Mouse (Mus musculus) CH12.LX (cell line): ENCODE measurements around the gene Krt81. TPM values are rescaled to one million over a fixed set of nuclear protein-coding genes. Genes with fewer than 3 reads are reported as not detected.

ENCODE experiments used
- DNase-seq: peaks from one replicate; pipeline ENCODE4 v3.0.0-alpha.2; 2013; ENCODE audit errors: extremely low read depth
- H3K27ac ChIP-seq: 2 replicates; pipeline ENCODE4 v1.5.1; 2012; ENCODE audit warnings: low read depth, mild to moderate bottlenecking, control low read depth, moderate library complexity; ENCODE audit not compliant: insufficient read depth
- H3K27me3 ChIP-seq: replicated peaks from 2 replicates; pipeline ENCODE3; 2012; ENCODE audit warnings: inconsistent platforms
- H3K36me3 ChIP-seq, 2 experiments: replicated peaks in 1 of 2; 2 replicates each; pipeline versions ENCODE3 to v1.6.1; 2012; ENCODE audit warnings: inconsistent platforms in 1 of 2, low read length in 1 of 2, mild to moderate bottlenecking in 1 of 2, mixed read lengths in 1 of 2, moderate library complexity in 1 of 2; ENCODE audit not compliant: control insufficient read depth in 1 of 2, insufficient read depth in 1 of 2
- H3K4me1 ChIP-seq, 2 experiments: 2 replicates each; pipeline ENCODE4 v1.6.1; 2012; ENCODE audit warnings: inconsistent platforms in 1 of 2, moderate library complexity in 1 of 2; ENCODE audit not compliant: insufficient read depth in 2 of 2, control insufficient read depth in 1 of 2
- H3K4me2 ChIP-seq: 2 replicates; pipeline ENCODE4 v1.6.1; 2012; ENCODE audit warnings: low read depth, mild to moderate bottlenecking, control low read depth; ENCODE audit not compliant: poor library complexity, insufficient read depth, severe bottlenecking
- H3K4me3 ChIP-seq, 3 experiments: fragments of 150-350 bp in 1 of 3; sonication (generic) in 1 of 3; replicated peaks in 1 of 3; 2 replicates each; pipeline versions ENCODE3 to v1.5.1; 2011 to 2012; ENCODE audit warnings: low read depth in 2 of 3, low read length in 2 of 3, mild to moderate bottlenecking in 2 of 3, moderate library complexity in 2 of 3, control low read depth in 1 of 3, improper control_type of control experiment in 1 of 3, inconsistent platforms in 1 of 3, mixed read lengths in 1 of 3; ENCODE audit not compliant: poor library complexity in 1 of 3
- H3K79me2 ChIP-seq: replicated peaks from 2 replicates; pipeline ENCODE4 v1.6.1; 2012; ENCODE audit warnings: mild to moderate bottlenecking, moderate library complexity; ENCODE audit not compliant: control insufficient read depth, poor library complexity, insufficient read depth, severe bottlenecking; ENCODE audit errors: extremely low read depth
- H3K9ac ChIP-seq: 2 replicates; pipeline ENCODE4 v1.6.1; 2012; ENCODE audit warnings: low read depth, mild to moderate bottlenecking, control low read depth, moderate library complexity; ENCODE audit not compliant: insufficient read depth
- H3K9me3 ChIP-seq: replicated peaks from 2 replicates; pipeline ENCODE3; 2012; ENCODE audit warnings: low read length, inconsistent platforms, mixed read lengths
- BHLHE40 ChIP-seq: IDR thresholded peaks from 2 replicates; pipeline ENCODE4 v1.6.1; 2011; ENCODE audit warnings: mild to moderate bottlenecking, low read depth, low read length, improper control_type of control experiment
- CHD1 ChIP-seq: IDR thresholded peaks from 2 replicates; pipeline ENCODE4 v1.6.1; 2012; ENCODE audit warnings: low read depth, low read length, improper control_type of control experiment, inconsistent platforms
- CTCF ChIP-seq, 2 experiments: IDR thresholded peaks in 1 of 2; conservative IDR thresholded peaks in 1 of 2; 2 replicates each; pipeline ENCODE4 v1.5.1; 2011 to 2012; ENCODE audit warnings: low read depth in 2 of 2, low read length in 2 of 2, improper control_type of control experiment in 1 of 2, inconsistent platforms in 1 of 2, mild to moderate bottlenecking in 1 of 2, moderate library complexity in 1 of 2
- E2F4 ChIP-seq: IDR thresholded peaks from 2 replicates; pipeline ENCODE4 v1.6.1; 2011; ENCODE audit warnings: low read depth, low read length, improper control_type of control experiment; ENCODE audit not compliant: insufficient replicate concordance
- ELF1 ChIP-seq: IDR thresholded peaks from 2 replicates; pipeline ENCODE4 v1.6.1; 2014; ENCODE audit warnings: low read depth, mild to moderate bottlenecking, inconsistent platforms, low read length, improper control_type of control experiment
- EP300 ChIP-seq: IDR thresholded peaks from 2 replicates; pipeline ENCODE4 v1.6.1; 2011; ENCODE audit warnings: low read length, improper control_type of control experiment
- ETS1 ChIP-seq: conservative IDR thresholded peaks from 2 replicates; pipeline ENCODE4 v1.6.1; 2012; ENCODE audit warnings: low read depth, mild to moderate bottlenecking, inconsistent platforms, low read length, improper control_type of control experiment, moderate library complexity
- IRF4 ChIP-seq: IDR thresholded peaks from 2 replicates; pipeline ENCODE4 v1.6.1; 2014; ENCODE audit warnings: low read depth, mild to moderate bottlenecking, inconsistent platforms, low read length, improper control_type of control experiment
- JUN ChIP-seq: IDR thresholded peaks from 2 replicates; pipeline ENCODE4 v1.6.1; 2011; ENCODE audit warnings: low read depth, mild to moderate bottlenecking, low read length, improper control_type of control experiment, moderate library complexity; ENCODE audit not compliant: insufficient read depth
- KAT2A ChIP-seq: IDR thresholded peaks from 2 replicates; pipeline ENCODE4 v1.6.1; 2012; ENCODE audit warnings: low read length, improper control_type of control experiment, inconsistent platforms; ENCODE audit not compliant: insufficient replicate concordance
- MAX ChIP-seq: IDR thresholded peaks from 2 replicates; pipeline ENCODE4 v1.6.1; 2011; ENCODE audit warnings: low read length, improper control_type of control experiment
- MAZ ChIP-seq: IDR thresholded peaks from 2 replicates; pipeline ENCODE4 v1.6.1; 2012; ENCODE audit warnings: low read depth, mild to moderate bottlenecking, inconsistent platforms, low read length, improper control_type of control experiment, moderate library complexity
- MXI1 ChIP-seq: IDR thresholded peaks from 2 replicates; pipeline ENCODE4 v1.6.1; 2011; ENCODE audit warnings: mild to moderate bottlenecking, low read depth, low read length, improper control_type of control experiment
- MYC ChIP-seq: IDR thresholded peaks from 2 replicates; pipeline ENCODE4 v1.6.1; 2011; ENCODE audit warnings: low read depth, mild to moderate bottlenecking, improper control_type of control experiment, low read length
- NRF1 ChIP-seq: IDR thresholded peaks from 2 replicates; pipeline ENCODE4 v1.6.1; 2014; ENCODE audit warnings: low read depth, mild to moderate bottlenecking, inconsistent platforms, low read length, improper control_type of control experiment, moderate library complexity
- POLR2A ChIP-seq: IDR thresholded peaks from 2 replicates; pipeline ENCODE4 v1.6.1; 2011; ENCODE audit warnings: low read depth, mild to moderate bottlenecking, improper control_type of control experiment, low read length
- RAD21 ChIP-seq: IDR thresholded peaks from 2 replicates; pipeline ENCODE4 v1.6.1; 2011; ENCODE audit warnings: low read depth, mild to moderate bottlenecking, low read length, improper control_type of control experiment, moderate library complexity
- RCOR1 ChIP-seq: conservative IDR thresholded peaks from 2 replicates; pipeline ENCODE4 v1.6.1; 2012; ENCODE audit warnings: low read depth, mild to moderate bottlenecking, inconsistent platforms, low read length, improper control_type of control experiment
- SIN3A ChIP-seq: IDR thresholded peaks from 2 replicates; pipeline ENCODE4 v1.6.1; 2012; ENCODE audit warnings: low read length, improper control_type of control experiment, inconsistent platforms
- TCF12 ChIP-seq: IDR thresholded peaks from 2 replicates; pipeline ENCODE4 v1.6.1; 2014; ENCODE audit warnings: low read depth, mild to moderate bottlenecking, inconsistent platforms, low read length, improper control_type of control experiment
- ZKSCAN1 ChIP-seq: IDR thresholded peaks from 2 replicates; pipeline ENCODE4 v1.6.1; 2012; ENCODE audit warnings: low read depth, inconsistent platforms, low read length, improper control_type of control experiment, borderline replicate concordance
- ZMIZ1 ChIP-seq: IDR thresholded peaks from 2 replicates; pipeline ENCODE4 v1.6.1; 2012; ENCODE audit warnings: low read depth, mild to moderate bottlenecking, inconsistent platforms, low read length, improper control_type of control experiment
- dilution Hi-C: fragments of 300-500 bp; cut with MboI; formaldehyde crosslinking; loops from 2 replicates; pipeline ENCODE4 v1.14.3; 2020; ENCODE audit warnings: low sequenced_read_pairs; ENCODE audit not compliant: extremely low pct_unique_long_range_greater_than_20kb, extremely low pct_ligation_motif_present
- in situ Hi-C: fragments of 300-500 bp; cut with MboI; formaldehyde crosslinking; loops from 3 replicates; pipeline ENCODE4 v1.14.3; 2019; ENCODE audit warnings: low sequenced_read_pairs, low pct_ligation_motif_present, low pct_unique_long_range_greater_than_20kb, mixed read lengths
- polyA plus RNA-seq: library from polyadenylated mRNA; unstranded; fragments of >175 nt; gene quantifications from 2 replicates; pipeline ENCODE4 v1.2.1, GENCODE M21; 2012; ENCODE audit warnings: low read depth; ENCODE audit not compliant: insufficient read length
- total RNA-seq, 2 experiments: library from RNA; depleted of rRNA; stranded (reverse); fragments of 300-350 nt in 1 of 2; fragments of >200 nt in 1 of 2; gene quantifications; 2 replicates each; pipeline ENCODE4 v1.2.3; 2012 to 2014

Krt81 gene
- total and polyA plus RNA-seq, 3 experiments, result not detected

DNA sequence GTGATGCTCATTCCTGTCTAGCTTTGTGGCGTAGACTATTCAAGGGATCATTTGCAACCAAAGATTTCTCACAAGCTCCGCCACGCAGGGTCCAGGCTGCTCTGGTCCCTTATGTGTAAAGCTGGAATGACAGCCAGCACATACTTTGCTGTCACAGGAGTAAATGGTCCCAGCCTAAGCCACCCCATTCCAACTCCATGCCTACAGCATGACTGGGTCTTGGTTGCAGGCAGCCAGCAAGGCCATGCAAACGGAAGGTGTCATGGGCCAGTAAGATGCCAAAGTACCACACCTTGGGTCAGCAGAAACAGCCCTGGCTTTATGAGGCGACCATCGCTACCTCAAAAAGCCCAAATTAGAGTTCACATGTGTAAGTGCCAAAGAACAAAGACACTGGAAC is 30.2 kb upstream of the Krt81 start:
- Histone ChIP-seq H3K36me3 (no peaks in the 10 kb centered on the region), H3K4me2 (no peak overlapping the region), H3K9ac (no peak overlapping the region), H3K27ac (no peak overlapping the region), H3K27me3 (peaks cover 89% of the 10 kb centered on the region), H3K4me1 (no peaks in the 10 kb centered on the region), H3K4me3 (no peak overlapping the region), H3K79me2 (no peaks in the 10 kb centered on the region), H3K9me3 (no peaks in the 10 kb centered on the region)
- TF ChIP-seq ELF1 (no peak), ZMIZ1 (no peak), E2F4 (no peak), SIN3A (no peak), MXI1 (no peak), IRF4 (no peak), CHD1 (no peak)
- DNase-seq, result no peak
- dilution Hi-C loops (no loop called here), in situ Hi-C loops (no loop called here)

DNA sequence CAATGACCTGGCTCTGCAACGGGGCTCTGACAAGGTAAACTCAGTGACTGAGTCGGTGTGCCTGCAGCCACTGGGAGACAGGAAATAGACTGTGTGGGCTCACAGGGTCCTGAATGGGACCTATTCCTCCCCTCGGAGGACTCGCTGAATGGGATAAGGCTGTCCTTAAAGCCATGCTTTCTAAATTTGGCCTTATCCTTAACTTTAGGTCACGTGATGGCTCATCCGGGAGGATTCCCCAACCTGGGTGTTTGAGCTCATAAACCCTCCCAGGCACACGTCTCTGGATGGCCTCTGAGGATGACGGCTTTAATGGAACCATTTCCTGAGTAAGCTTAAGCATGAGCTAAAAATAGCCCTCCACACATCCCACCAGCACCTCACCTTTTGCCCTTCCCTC is 29.2 kb upstream of the Krt81 start:
- Histone ChIP-seq H3K9ac (no peak overlapping the region), H3K36me3 (no peaks in the 10 kb centered on the region), H3K27me3 (peaks cover 91% of the 10 kb centered on the region), H3K4me1 (no peaks in the 10 kb centered on the region), H3K4me3 (no peak overlapping the region), H3K79me2 (no peaks in the 10 kb centered on the region), H3K9me3 (no peaks in the 10 kb centered on the region), H3K27ac (no peak overlapping the region), H3K4me2 (no peak overlapping the region)
- dilution Hi-C loops (no loop called here), in situ Hi-C loops (no loop called here)
- no peak for TF ChIP-seq RCOR1
- no peak for TF ChIP-seq KAT2A
- DNase-seq, result no peak

DNA sequence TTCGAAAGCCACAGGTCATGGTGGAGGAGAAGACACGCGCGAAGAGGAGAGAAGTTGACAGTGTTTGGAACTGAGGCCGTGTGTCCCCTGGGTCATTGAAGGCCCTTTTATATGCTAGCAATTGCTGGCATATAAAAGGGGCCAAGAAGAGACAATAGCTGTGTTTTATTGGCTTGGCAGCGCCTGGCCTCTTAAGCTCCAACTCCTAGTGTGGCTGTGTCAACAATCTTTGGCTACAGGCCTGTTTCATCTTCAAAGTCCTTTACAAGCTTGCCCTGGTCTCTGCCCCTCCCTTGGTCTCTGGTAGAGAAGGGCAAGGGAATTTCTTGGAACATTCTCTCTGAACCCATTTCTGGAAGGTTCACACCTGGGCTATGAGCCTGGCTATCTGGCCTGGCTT is 27.9 kb upstream of the Krt81 start, which contains the start of gene Krt83:
Gene Krt83, minus strand, starts transcription at position 82 of the 400 bp plus-strand sequence.
- H3K9ac ChIP-seq, result no peak within 1 kb of the TSS
- dilution Hi-C loops, result no loop called here
- H3K27me3 ChIP-seq, result peaks cover 84% of the 10 kb centered on the region
- H3K36me3 ChIP-seq, result no peaks in the 10 kb centered on the region
- H3K79me2 ChIP-seq, result no peaks in the 10 kb centered on the region
- H3K4me2 ChIP-seq, result no peak within 1 kb of the TSS
- no peak within 1 kb of the TSS for H3K27ac ChIP-seq
- no peaks in the 10 kb centered on the region for H3K9me3 ChIP-seq
- TF ChIP-seq JUN, result no peak
- TF ChIP-seq CTCF (conservative IDR thresholded peaks at IDR 0.05 in 1 of 2, IDR thresholded peaks at IDR 0.05 in 1 of 2; ENCODE audit: low read depth in 2 of 2, low read length in 2 of 2), result no peak
- TF ChIP-seq ZKSCAN1, result no peak
- no peak for TF ChIP-seq ELF1
- TF ChIP-seq EP300, result no peak
- TF ChIP-seq ZMIZ1, result no peak
- TF ChIP-seq ETS1, result no peak
- TF ChIP-seq TCF12, result no peak
- no peak for TF ChIP-seq BHLHE40
- no peak for TF ChIP-seq MAX
- no peak for TF ChIP-seq SIN3A
- no peak for TF ChIP-seq POLR2A
- TF ChIP-seq RCOR1, result no peak
- TF ChIP-seq RAD21, result no peak
- no peak for TF ChIP-seq KAT2A
- TF ChIP-seq E2F4, result no peak
- TF ChIP-seq MAZ, result no peak
- TF ChIP-seq NRF1, result no peak
- no peak for TF ChIP-seq MYC
- H3K4me3 ChIP-seq, result no peak within 1 kb of the TSS
- in situ Hi-C loops, result no loop called here
- H3K4me1 ChIP-seq, result peaks cover 0 to under 1% of the 10 kb centered on the region in 2 experiments; a peak in 1 of 4 replicates
- no peak for DNase-seq
